Mouse (Mus musculus) limb, embryonic 12.5 days (tissue): Measurements from ENCODE around the gene Syngap1. TPM values are rescaled to one million over a fixed set of nuclear protein-coding genes. Genes with fewer than 3 reads are reported as not detected.

ENCODE experiments used
- ATAC-seq: fragments of 200-750 bp; cut with Nextera tagmentation; 2 replicates; pipeline ENCODE4 v1.8.0; 2017; ENCODE audit warnings: low read depth, moderate TSS enrichment; ENCODE audit not compliant: insufficient number of reproducible peaks, insufficient read depth, low FRiP score, low TSS enrichment
- H3K27ac ChIP-seq: fragments of 300-500 bp; sonication (generic); 2 replicates; pipeline ENCODE4 v1.5.1; 2016; ENCODE audit warnings: mild to moderate bottlenecking, moderate library complexity
- H3K27me3 ChIP-seq: fragments of 300-500 bp; sonication (generic); 2 replicates; pipeline ENCODE4 v1.6.1; 2016; ENCODE audit warnings: mild to moderate bottlenecking, moderate library complexity
- H3K36me3 ChIP-seq: fragments of 300-500 bp; sonication (generic); 2 replicates; pipeline ENCODE4 v1.6.1; 2016; ENCODE audit warnings: mild to moderate bottlenecking, moderate library complexity
- H3K4me1 ChIP-seq: fragments of 300-500 bp; sonication (generic); replicated peaks from 2 replicates; pipeline ENCODE4 v1.6.1; 2016
- H3K4me2 ChIP-seq: fragments of 300-500 bp; sonication (generic); 2 replicates; pipeline ENCODE4 v1.6.1; 2016; ENCODE audit warnings: mild to moderate bottlenecking, moderate library complexity
- H3K4me3 ChIP-seq: fragments of 300-500 bp; sonication (generic); replicated peaks from 2 replicates; pipeline ENCODE4 v1.5.1; 2016; ENCODE audit warnings: mild to moderate bottlenecking
- H3K9ac ChIP-seq: fragments of 300-500 bp; sonication (generic); replicated peaks from 2 replicates; pipeline ENCODE4 v1.6.1; 2016; ENCODE audit warnings: mild to moderate bottlenecking, moderate library complexity
- H3K9me3 ChIP-seq: fragments of 300-500 bp; sonication (generic); 2 replicates; pipeline ENCODE4 v1.6.1; 2016; ENCODE audit warnings: mild to moderate bottlenecking, moderate library complexity
- whole genome bisulfite sequencing: fragments of 180-500 bp; shearing (Covaris S2); methylation state at CpG from one replicate; pipeline ENCODE4 v1.1.7; 2016; 5-methylcytosine and 5-hydroxymethylcytosine counted together
- microRNA-seq: library from miRNA; unstranded; fragments of <30 nt; microRNA quantifications from one replicate; pipeline ENCODE4, GENCODE M21; 2017
- polyA plus RNA-seq: library from polyadenylated mRNA; unstranded; fragments of >200 nt; fragmentation: Nextera tagmentation; extraction: Ambion mirVana; gene quantifications from 2 replicates; pipeline ENCODE4 v1.2.1, GENCODE M21; 2016

The Syngap1 gene
- polyA plus RNA-seq, 1 experiment from 2014 or later, result 3.4 TPM

GRCm38 (mm10) chr17:27011998-27012672 lies 71.1 kb downstream of the Syngap1 start:
- Histone ChIP-seq H3K4me2 (no peak overlapping the region), H3K4me3 (no peak overlapping the region)
- no peak for ATAC-seq

GRCm38 (mm10) chr17:27012909-27013308 lies 71.9 kb downstream of the Syngap1 start:
- ATAC-seq, result no peak
- WGBS, result 26% methylated on average over 6 of the region's 6 CpGs
- H3K27me3 ChIP-seq, result no peaks in the 10 kb centered on the region
- no peak overlapping the region for H3K4me3 ChIP-seq
- H3K4me1 ChIP-seq, result peaks cover 9% of the 10 kb centered on the region; the same call in 1 of the 2 replicates
- H3K9me3 ChIP-seq, result no peaks in the 10 kb centered on the region
- no peak overlapping the region for H3K4me2 ChIP-seq
- no peak overlapping the region for H3K9ac ChIP-seq
- H3K27ac ChIP-seq, result no peak overlapping the region
- no peaks in the 10 kb centered on the region for H3K36me3 ChIP-seq

More at GRCm38 (mm10) chr17:27011998-27012672, 71.1 kb downstream of the Syngap1 start:
- no peak overlapping the region for H3K27ac ChIP-seq
- H3K36me3 ChIP-seq, result no peaks in the 10 kb centered on the region
- WGBS, result 59% methylated on average over 14 of the region's 14 CpGs
- H3K4me1 ChIP-seq, result 0 out of 2 replicates have a peak, but pooled peaks cover 5% of the 10 kb centered on the region
- no peaks in the 10 kb centered on the region for H3K9me3 ChIP-seq
- H3K9ac ChIP-seq, result no peak overlapping the region
- H3K27me3 ChIP-seq, result no peaks in the 10 kb centered on the region

GRCm38 (mm10) chr17:27017564-27018499 lies 76.8 kb downstream of the Syngap1 start:
- H3K27ac ChIP-seq, result peak overlapping the region; percentile 78

GRCm38 (mm10) chr17:27018555-27019196 lies 77.6 kb downstream of the Syngap1 start:
- H3K9me3 ChIP-seq, result no peaks in the 10 kb centered on the region
- no peaks in the 10 kb centered on the region for H3K27me3 ChIP-seq
- peak overlapping the region; percentile 50 for H3K4me3 ChIP-seq
- no peak for ATAC-seq
- WGBS, result 32% methylated on average over 12 of the region's 12 CpGs
- H3K9ac ChIP-seq, result peak overlapping the region; percentile 52; the same call in 1 of the 2 replicates
- peaks cover 11% of the 10 kb centered on the region for H3K4me1 ChIP-seq
- H3K36me3 ChIP-seq, result peaks cover 44% of the 10 kb centered on the region
- H3K27ac ChIP-seq, result peak overlapping the region; percentile 78
- H3K4me2 ChIP-seq, result peak overlapping the region; percentile 62

More at GRCm38 (mm10) chr17:27017564-27018499, 76.8 kb downstream of the Syngap1 start:
- Histone ChIP-seq H3K4me1 (peaks cover 12% of the 10 kb centered on the region), H3K9ac (peak overlapping the region; percentile 52), H3K4me2 (peak overlapping the region; percentile 62), H3K9me3 (no peaks in the 10 kb centered on the region), H3K27me3 (no peaks in the 10 kb centered on the region), H3K36me3 (peaks cover 36% of the 10 kb centered on the region), H3K4me3 (peak overlapping the region; percentile 50)
- ATAC-seq, result peak; percentile 62
- WGBS, result 7% methylated on average over 34 of the region's 34 CpGs

- H3K27ac ChIP-seq, result no peak overlapping the region
- no peak overlapping the region for H3K9ac ChIP-seq
- no peak for ATAC-seq
- H3K27me3 ChIP-seq, result no peaks in the 10 kb centered on the region
- no peak overlapping the region for H3K4me2 ChIP-seq
- 96% methylated on average over 14 of the region's 14 CpGs for WGBS
- peaks cover 68% of the 10 kb centered on the region for H3K36me3 ChIP-seq
- no peaks in the 10 kb centered on the region for H3K9me3 ChIP-seq
- no peak overlapping the region for H3K4me3 ChIP-seq
- peaks cover 11% of the 10 kb centered on the region for H3K4me1 ChIP-seq
Measured at GRCm38 (mm10) chr17:27021076-27021475, 80.0 kb downstream of the Syngap1 start.

GRCm38 (mm10) chr17:27021736-27022135 lies 80.7 kb downstream of the Syngap1 start:
- peaks cover 11% of the 10 kb centered on the region for H3K4me1 ChIP-seq
- no peak for ATAC-seq
- 91% methylated on average over 9 of the region's 9 CpGs for WGBS
- H3K36me3 ChIP-seq, result peaks cover 72% of the 10 kb centered on the region
- no peak overlapping the region for H3K9ac ChIP-seq
- no peaks in the 10 kb centered on the region for H3K9me3 ChIP-seq
- no peaks in the 10 kb centered on the region for H3K27me3 ChIP-seq
- H3K27ac ChIP-seq, result no peak overlapping the region
- H3K4me3 ChIP-seq, result no peak overlapping the region
- no peak overlapping the region for H3K4me2 ChIP-seq

Small RNA genes within 50 kb of the gene (microRNA-seq; reads per million reads assigned to microRNA genes)
- not detected for gene Gm27775
- gene Mir3083, result not detected
- not detected for gene Mir6968

Other genes starting within 250 kb of the Syngap1 start
- 3.9 and 6.0 TPM in 2 replicates for gene Crebrf, start 225.6 kb upstream of the Syngap1 start, polyA plus RNA-seq
- gene Bnip1, start 160.2 kb upstream of the Syngap1 start, polyA plus RNA-seq, result 56.2 and 59.2 TPM in 2 replicates
- not detected in 2 replicates for gene Nkx2-5, start 96.2 kb upstream of the Syngap1 start, polyA plus RNA-seq
- gene Kifc5b, start 24.2 kb upstream of the Syngap1 start, polyA plus RNA-seq, result 9.5 and 10.5 TPM in 2 replicates
- gene Phf1, start 8.2 kb upstream of the Syngap1 start, polyA plus RNA-seq, result 10.7 and 12.5 TPM in 2 replicates
- 173 and 188 TPM in 2 replicates for gene Cuta, start 1.7 kb upstream of the Syngap1 start, polyA plus RNA-seq
- 15.8 and 17.8 TPM in 2 replicates for gene Zbtb9, start 31.9 kb downstream of the Syngap1 start, polyA plus RNA-seq
- gene Bak1, start 87.8 kb downstream of the Syngap1 start, polyA plus RNA-seq, result 3.5 and 5.3 TPM in 2 replicates
- gene Itpr3, start 116.1 kb downstream of the Syngap1 start, polyA plus RNA-seq, result 4.3 and 5.2 TPM in 2 replicates
- gene Uqcc2, start 192.7 kb downstream of the Syngap1 start, polyA plus RNA-seq, result 350 and 361 TPM in 2 replicates
- gene Ip6k3, start 226.5 kb downstream of the Syngap1 start, polyA plus RNA-seq, result 0.20 and 0.45 TPM in 2 replicates